Mouse (Mus musculus) kidney, postnatal 0 days (tissue): ENCODE data around the gene Rps18. TPM values are rescaled to one million over a fixed set of nuclear protein-coding genes. Genes with fewer than 3 reads are reported as not detected.

Experiments
- ATAC-seq: fragments of 200-750 bp; cut with Nextera tagmentation; replicated peaks from 2 replicates; pipeline ENCODE4 v1.8.0; 2017; ENCODE audit warnings: low read depth, moderate number of reproducible peaks, moderate TSS enrichment, moderate library complexity; ENCODE audit not compliant: low FRiP score
- DNase-seq: peaks from one replicate; pipeline ENCODE4 v3.0.0-alpha.2; 2016; ENCODE audit warnings: low spot score
- H3K27ac ChIP-seq: fragments of 300-500 bp; sonication (generic); 2 replicates; pipeline ENCODE4 v1.5.1; 2014; ENCODE audit warnings: mild to moderate bottlenecking
- H3K27me3 ChIP-seq: fragments of 300-500 bp; sonication (generic); 2 replicates; pipeline ENCODE4 v1.6.1; 2014; ENCODE audit warnings: low read length, mixed read lengths; ENCODE audit not compliant: insufficient read depth
- H3K36me3 ChIP-seq: fragments of 300-500 bp; sonication (generic); 2 replicates; pipeline ENCODE4 v1.6.1; 2014; ENCODE audit warnings: low read length, mixed read lengths; ENCODE audit not compliant: insufficient read depth
- H3K4me1 ChIP-seq: fragments of 300-500 bp; sonication (generic); replicated peaks from 2 replicates; pipeline ENCODE4 v1.6.1; 2014; ENCODE audit warnings: antibody characterized with exemption, low read length, mixed read lengths; ENCODE audit not compliant: insufficient read depth
- H3K4me2 ChIP-seq: fragments of 300-500 bp; sonication (generic); 2 replicates; pipeline ENCODE4 v1.6.1; 2014; ENCODE audit warnings: mild to moderate bottlenecking, low read length, moderate library complexity, mixed read lengths
- H3K4me3 ChIP-seq: fragments of 300-500 bp; sonication (generic); replicated peaks from 2 replicates; pipeline ENCODE4 v1.5.1; 2014; ENCODE audit warnings: low read depth, low read length
- H3K9ac ChIP-seq: fragments of 300-500 bp; sonication (generic); 2 replicates; pipeline ENCODE4 v1.6.1; 2014; ENCODE audit warnings: low read depth, low read length
- H3K9me3 ChIP-seq: fragments of 300-500 bp; sonication (generic); replicated peaks from 2 replicates; pipeline ENCODE4 v1.6.1; 2016; ENCODE audit warnings: low read length, inconsistent platforms, mixed read lengths
- CTCF ChIP-seq: IDR thresholded peaks from 2 replicates; pipeline ENCODE4 v1.5.1; 2016; ENCODE audit warnings: antibody characterized with exemption, low read depth, mild to moderate bottlenecking, moderate library complexity
- WGBS: fragments of 180-500 bp; shearing (Covaris S2); extraction: QIAGEN DNeasy Blood & Tissue Kit; methylation state at CpG from one replicate; pipeline ENCODE4 v1.1.7; 2014; 5-methylcytosine and 5-hydroxymethylcytosine counted together
- polyA plus RNA-seq: library from polyadenylated mRNA; unstranded; fragments of >200 nt; fragmentation: Nextera tagmentation; extraction: Ambion mirVana; gene quantifications from 2 replicates; pipeline ENCODE4 v1.2.1, GENCODE M21; 2015

Gene Rps18
- polyA plus RNA-seq, 1 experiment from 2014 or later = 2,304 TPM

DNA sequence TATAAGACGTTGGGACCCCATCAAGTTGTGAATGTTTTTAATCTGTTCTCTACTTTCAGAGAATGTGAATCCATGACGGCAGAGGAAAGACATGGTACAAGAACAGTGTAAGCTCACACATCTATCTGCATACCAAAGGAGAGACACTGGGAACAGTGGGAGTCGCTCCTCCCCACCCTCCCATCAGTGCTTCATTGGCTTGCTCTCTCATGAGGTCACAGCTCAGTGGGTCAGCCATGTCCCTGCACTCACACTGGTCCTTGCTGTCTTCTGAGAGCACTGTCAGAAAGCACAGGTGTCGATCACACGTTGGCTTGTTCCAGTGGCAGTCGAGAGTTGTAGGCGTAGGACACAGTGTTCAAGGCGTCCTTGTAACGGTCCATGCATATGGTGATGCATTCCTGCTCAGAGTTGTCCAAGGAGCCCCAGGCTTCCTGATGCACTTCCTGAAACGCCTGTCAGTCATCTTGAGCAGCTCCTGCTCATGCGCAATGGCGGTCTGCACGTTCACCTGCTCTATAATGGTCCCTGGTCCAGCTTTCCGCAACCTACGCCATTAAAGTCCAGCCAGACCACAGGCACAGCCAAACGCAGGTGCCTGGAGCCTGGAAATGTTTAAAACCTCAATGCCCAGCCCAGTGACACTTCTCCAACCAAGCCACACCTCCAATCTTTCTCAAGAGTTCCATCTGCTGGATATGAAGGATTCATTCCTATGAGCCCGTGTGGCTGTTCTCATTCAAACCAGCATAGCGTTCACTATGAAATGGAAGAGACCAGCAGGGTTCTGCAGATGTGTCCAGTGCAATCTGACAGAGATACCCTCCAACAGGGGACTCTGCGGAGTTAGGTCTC, 24.6 kb upstream of the Rps18 start:
- Histone ChIP-seq H3K9ac (no peak overlapping the region), H3K4me3 (no peak overlapping the region), H3K4me2 (no peak overlapping the region), H3K36me3 (no peaks in the 10 kb centered on the region), H3K4me1 (peaks cover 10% of the 10 kb centered on the region; the same call in 1 of the 2 replicates), H3K27ac (peak overlapping the region; percentile 26; the same call in 1 of the 2 replicates), H3K9me3 (no peaks in the 10 kb centered on the region), H3K27me3 (peaks cover 6% of the 10 kb centered on the region; the same call in 1 of the 2 replicates)
- no peak for TF ChIP-seq CTCF
- ATAC-seq (no peak; the same call in 1 of the 2 replicates), DNase-seq (no peak)
- WGBS = 70% methylated on average over 19 of the region's 19 CpGs

DNA sequence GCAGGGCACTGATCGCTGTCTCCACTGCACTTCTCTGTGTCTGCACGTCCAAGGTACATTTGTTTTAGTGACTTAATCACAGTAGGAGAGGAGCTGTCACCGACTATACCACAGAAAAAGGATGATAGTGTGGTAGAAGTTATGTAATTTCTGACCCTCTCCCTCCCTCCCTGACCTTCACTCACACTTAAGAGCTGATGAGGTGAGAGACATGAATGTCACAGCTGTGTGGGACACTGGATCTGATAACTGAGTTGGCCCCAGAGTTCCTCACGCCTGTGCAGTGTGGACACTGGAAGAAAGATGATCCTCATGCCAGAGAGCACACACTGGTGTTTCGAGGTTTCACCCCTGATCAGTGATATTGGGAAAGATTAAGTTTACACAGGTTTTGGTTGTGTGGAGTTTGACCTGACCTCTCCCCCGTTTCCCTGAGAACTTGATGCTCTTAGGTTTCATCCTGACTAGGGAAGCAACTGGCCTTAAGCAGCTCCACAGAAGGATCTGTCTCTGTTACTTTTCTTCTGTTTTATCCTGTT, 23.8 kb upstream of the Rps18 start:
- H3K27ac ChIP-seq = no peak overlapping the region
- H3K9ac ChIP-seq = no peak overlapping the region
- peaks cover 6% of the 10 kb centered on the region; the same call in 1 of the 2 replicates for H3K27me3 ChIP-seq
- H3K4me1 ChIP-seq = peaks cover 10% of the 10 kb centered on the region; the same call in 1 of the 2 replicates
- DNase-seq = no peak
- WGBS = 62% methylated on average over 6 of the region's 6 CpGs
- TF ChIP-seq CTCF = no peak
- H3K36me3 ChIP-seq = no peaks in the 10 kb centered on the region
- no peaks in the 10 kb centered on the region for H3K9me3 ChIP-seq
- H3K4me3 ChIP-seq = no peak overlapping the region
- no peak for ATAC-seq
- H3K4me2 ChIP-seq = no peak overlapping the region

DNA sequence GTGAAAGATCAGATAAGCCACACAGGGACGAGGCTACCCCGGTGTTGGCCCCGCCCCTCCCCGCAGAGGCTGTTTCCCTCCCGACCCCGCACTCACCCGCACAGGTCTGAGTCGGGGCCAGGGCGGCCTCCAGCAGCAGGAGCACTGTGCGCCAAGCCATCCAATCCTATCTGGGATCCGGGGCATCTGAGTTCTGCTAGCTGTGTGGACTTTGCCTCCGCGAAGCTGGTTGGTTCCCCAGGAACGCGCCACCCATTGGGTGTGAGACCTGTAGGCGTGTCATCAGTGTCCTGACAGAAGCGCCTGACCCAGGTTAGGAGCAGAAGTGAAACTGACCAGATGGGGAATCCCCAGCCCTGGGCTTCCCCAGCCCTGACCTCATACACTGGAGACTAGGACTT, 22.8 kb upstream of the Rps18 start:
- DNase-seq (peak; percentile 56), ATAC-seq (peak; percentile 87)
- Histone ChIP-seq H3K9ac (peak overlapping the region; percentile 50), H3K9me3 (no peaks in the 10 kb centered on the region), H3K27ac (no peak overlapping the region), H3K4me1 (peaks cover 10% of the 10 kb centered on the region; the same call in 1 of the 2 replicates), H3K27me3 (peaks cover 6% of the 10 kb centered on the region; the same call in 1 of the 2 replicates), H3K4me3 (peak overlapping the region; percentile 38), H3K4me2 (peak overlapping the region; percentile 75), H3K36me3 (no peaks in the 10 kb centered on the region)
- TF ChIP-seq CTCF = 0 out of 2 replicates have a peak, but pooled peaks have one; percentile 1
- WGBS = 2% methylated on average over 15 of the region's 17 CpGs

DNA sequence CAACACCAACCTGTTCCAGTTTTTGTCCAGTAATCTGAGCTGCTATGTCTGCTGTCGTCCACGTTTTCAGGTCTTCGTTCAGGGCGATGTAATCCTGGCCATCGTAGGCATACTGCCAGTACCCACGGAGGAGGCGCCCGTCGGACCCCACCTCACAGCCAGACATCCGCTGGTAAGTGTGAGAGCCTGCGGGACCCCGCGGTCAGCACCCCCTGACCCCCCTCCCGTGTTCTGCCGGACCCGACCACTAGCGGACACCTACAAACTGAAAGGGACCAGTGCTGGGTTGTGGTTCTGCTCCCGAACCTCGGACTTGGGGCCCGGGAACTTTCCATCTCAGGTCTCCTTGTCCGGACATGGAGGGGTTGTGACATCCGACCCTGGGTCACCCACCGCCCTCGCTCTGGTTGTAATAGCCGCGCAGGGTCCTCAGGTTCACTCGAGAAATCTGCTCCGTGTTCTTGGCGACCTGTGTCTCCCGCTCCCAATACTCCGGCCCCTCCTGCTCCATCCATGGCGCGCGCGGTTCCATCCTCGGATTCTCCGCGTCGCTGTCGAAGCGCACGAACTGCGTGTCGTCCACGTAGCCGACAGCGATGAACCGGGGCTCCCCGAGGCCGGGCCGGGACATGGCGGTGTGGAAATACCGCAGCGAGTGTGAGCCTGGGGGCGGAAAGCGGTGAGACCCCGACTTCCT, 22.2 kb upstream of the Rps18 start:
- peak overlapping the region; percentile 50 for H3K9ac ChIP-seq
- ATAC-seq (no peak), DNase-seq (no peak)
- H3K27me3 ChIP-seq = peaks cover 6% of the 10 kb centered on the region; the same call in 1 of the 2 replicates
- H3K4me2 ChIP-seq = peak overlapping the region; percentile 75
- no peaks in the 10 kb centered on the region for H3K36me3 ChIP-seq
- no peaks in the 10 kb centered on the region for H3K9me3 ChIP-seq
- H3K4me1 ChIP-seq = peaks cover 10% of the 10 kb centered on the region; the same call in 1 of the 2 replicates
- WGBS = 1% methylated on average over 57 of the region's 57 CpGs
- H3K4me3 ChIP-seq = peak overlapping the region; percentile 38
- H3K27ac ChIP-seq = no peak overlapping the region
- TF ChIP-seq CTCF = no peak

DNA sequence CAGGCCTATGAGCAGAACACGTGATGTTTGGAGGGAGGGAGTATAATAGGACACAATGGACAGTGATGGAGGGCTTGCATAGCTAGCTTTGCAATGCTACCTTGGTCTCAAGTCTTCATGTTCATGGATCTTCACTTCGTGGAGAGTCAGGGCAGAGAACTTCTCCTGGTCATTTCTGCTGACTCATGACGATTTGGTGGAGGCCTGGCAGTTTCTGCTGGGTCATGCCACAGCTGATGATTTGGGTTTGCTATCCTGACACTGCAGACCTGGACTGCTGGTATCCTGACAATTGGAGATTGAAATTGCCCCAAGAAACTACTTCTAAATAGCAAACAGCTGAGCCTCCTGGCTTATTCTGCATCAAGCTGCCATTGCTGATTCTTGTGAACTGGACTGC, 17.8 kb upstream of the Rps18 start:
- Histone ChIP-seq H3K9me3 (no peaks in the 10 kb centered on the region), H3K27ac (no peak overlapping the region), H3K36me3 (no peaks in the 10 kb centered on the region), H3K4me1 (peaks cover 3% of the 10 kb centered on the region; the same call in 1 of the 2 replicates), H3K9ac (no peak overlapping the region), H3K4me3 (no peak overlapping the region), H3K27me3 (0 out of 2 replicates have a peak, but pooled peaks cover 6% of the 10 kb centered on the region), H3K4me2 (no peak overlapping the region)
- TF ChIP-seq CTCF = no peak
- no peak for DNase-seq
- ATAC-seq = no peak
- WGBS = 59% methylated on average over 3 of the region's 3 CpGs

DNA sequence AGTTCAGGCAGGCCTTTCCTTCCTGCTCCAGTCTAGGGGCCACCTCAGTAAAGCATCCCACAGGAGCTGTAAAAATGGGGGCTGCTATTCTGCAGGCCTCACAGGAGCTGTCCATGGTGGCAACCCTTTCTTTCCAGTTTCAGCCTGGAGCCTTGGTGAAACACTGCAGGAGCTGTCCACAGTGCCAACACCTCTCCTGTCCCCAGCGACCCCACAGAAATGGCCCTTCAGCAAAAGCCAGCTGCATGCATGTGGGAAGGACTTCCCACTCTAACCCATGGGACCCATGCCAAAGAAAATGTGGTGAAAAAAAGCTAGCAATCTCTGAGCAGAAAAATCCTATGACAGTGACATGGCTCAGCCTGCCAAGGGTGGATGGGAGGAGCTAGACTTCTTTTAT, 16.9 kb upstream of the Rps18 start:
- no peaks in the 10 kb centered on the region for H3K36me3 ChIP-seq
- no peak overlapping the region for H3K4me3 ChIP-seq
- TF ChIP-seq CTCF = no peak
- no peak for ATAC-seq
- 0% methylated on average over 1 of the region's 1 CpGs for WGBS
- no peaks in the 10 kb centered on the region for H3K4me1 ChIP-seq
- H3K9me3 ChIP-seq = no peaks in the 10 kb centered on the region
- H3K9ac ChIP-seq = no peak overlapping the region
- H3K27ac ChIP-seq = no peak overlapping the region
- no peak overlapping the region for H3K4me2 ChIP-seq
- 0 out of 2 replicates have a peak, but pooled peaks cover 2% of the 10 kb centered on the region for H3K27me3 ChIP-seq
- peak; percentile 80 for DNase-seq
